Mouse (Mus musculus) ovary, postnatal 14 days (tissue): ENCODE results near the gene 0610040J01Rik.
"Not testable (repeated sequence)": the region's sequence is repeated elsewhere in the genome, so short reads cannot be mapped to it uniquely, and the experiment has no call there.

Source experiments
- DNase-seq: peaks from one replicate; pipeline ENCODE4 v3.0.0; 2022; ENCODE audit warnings: low spot score

0610040J01Rik gene

DNA sequence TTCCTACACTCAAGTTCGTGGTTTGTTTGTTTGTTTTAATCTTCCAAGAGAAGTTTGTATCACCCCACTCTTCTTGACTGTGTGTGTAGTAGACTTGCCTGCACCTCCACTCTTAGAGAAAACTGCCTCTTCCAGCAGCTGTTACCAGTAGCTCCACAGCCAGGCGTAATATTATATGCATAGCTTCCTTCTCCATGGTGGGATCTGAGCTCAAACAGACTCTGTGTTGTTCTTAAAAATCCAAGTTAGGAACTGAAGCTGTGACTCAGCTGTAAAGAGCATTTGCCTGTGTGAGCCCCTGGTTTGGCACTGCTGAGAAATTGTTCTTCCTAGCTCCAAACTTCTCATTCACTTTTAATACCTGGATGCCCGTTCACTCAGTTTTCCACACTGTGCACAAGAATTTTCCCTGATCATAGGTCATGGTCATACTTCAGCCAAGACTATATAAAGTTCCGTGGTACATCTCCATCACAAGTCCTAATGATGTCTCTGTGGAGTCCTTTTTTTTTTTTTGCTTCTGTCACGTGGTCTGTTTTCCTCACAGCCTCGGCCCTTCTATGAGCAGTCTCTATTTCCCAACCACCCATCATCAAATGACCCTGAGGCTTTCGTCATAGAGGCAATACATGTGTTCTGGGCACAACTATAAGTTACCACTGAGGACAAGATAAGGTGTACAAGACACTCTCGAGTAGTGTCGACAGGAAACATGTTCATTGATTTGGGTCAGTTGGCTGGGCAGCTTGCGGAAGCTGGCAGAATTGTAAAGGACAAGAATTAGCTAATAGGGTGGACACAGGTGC lies 16.4 kb downstream of the 0610040J01Rik start:
- no peak for DNase-seq

DNA sequence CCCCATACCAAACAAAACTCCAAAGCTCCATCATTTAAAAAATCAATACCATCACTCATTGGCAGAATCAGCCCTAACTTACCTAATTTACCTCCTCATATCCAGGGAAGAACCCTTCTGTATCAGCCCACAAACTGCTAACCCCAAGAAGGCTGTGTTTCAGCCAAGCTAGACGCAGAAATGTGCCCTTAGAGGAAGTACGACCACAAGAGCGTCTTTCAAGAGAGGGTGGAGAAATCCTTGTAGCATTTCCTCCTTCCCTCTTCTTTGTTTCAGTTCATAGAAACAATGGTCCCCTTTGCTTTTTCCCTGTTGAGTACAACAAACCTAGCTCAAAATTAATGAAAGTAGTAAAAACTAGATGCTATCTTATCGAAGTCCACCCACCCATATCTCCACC lies 18.9 kb downstream of the 0610040J01Rik start:
- DNase-seq = no peak

DNA sequence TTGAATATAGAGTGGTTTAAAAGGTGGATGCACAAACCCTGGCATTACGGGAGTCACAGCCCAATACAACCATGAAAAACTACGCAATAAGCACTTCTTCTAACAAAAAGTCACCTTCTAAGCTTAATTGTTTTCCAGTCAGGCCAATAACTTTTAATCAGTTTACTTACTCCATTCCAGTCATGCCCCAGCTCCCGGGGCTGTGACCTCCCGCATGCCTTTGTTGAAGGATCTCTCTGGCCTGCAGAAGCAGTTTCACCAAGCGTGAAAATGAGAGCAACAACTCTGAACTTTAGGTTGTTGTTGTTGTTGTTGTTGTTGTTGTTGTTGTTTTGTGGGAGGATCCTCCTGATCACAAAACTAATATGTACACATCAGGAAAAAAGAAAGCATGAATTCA lies 21.8 kb downstream of the 0610040J01Rik start:
- no peak for DNase-seq

DNA sequence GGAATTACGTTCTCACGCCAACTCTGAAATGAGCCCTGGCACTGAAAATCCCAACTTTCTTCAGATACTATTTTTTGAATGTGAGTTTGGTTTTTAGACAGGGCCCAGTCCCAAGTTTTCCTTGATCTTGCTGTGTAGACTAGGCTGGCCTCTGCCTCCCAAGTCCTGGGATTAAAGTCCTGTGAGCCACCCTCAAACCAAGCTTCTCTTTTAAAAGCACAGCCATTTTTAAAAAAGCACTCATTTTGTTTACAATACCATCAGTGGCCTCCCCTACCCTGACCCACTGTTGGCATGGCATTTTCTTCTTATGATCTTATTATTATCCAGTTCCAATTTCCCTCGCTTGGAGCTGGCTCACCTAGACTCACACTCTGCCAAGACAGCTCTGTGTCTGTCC lies 22.3 kb downstream of the 0610040J01Rik start:
- DNase-seq = no peak

DNA sequence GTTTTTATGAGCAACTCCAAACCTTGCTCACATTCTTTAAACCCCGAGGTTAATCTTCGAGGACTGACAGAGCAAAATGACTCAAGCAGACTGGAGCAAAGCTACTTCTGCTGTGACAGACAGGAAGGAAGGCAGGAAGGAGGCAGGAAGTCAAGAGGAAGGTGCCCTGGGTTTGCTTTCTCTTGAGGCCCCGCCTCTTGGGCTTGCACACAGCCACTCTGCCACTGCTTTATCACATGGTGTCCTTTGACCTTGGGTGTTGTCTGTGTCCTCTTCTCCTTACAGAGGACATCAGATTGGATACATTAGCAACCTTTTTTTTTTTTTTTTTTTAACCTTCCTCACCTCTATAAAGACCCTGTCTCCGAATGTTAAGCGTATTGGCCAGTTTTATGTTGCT lies 25.0 kb downstream of the 0610040J01Rik start:
- DNase-seq = no peak

DNA sequence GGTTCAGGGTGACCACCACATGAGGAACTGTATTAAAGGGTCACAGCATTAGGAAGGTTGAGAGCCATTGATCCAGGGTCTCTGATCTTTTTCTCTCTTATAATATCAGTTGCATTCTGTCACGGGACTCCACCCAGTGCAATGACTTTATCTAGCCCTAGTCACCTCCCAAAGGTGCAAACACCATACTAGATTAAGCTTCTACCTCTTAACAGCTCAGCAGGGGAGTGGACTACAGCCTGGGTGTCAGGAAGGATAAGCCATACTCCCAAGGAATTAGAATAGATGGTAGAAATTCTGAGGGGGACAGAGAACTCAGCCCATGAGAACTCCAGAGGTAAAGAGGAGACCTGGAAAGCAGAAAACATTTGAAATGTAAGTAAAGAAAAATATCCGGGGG lies 25.7 kb downstream of the 0610040J01Rik start:
- DNase-seq = no peak

DNA sequence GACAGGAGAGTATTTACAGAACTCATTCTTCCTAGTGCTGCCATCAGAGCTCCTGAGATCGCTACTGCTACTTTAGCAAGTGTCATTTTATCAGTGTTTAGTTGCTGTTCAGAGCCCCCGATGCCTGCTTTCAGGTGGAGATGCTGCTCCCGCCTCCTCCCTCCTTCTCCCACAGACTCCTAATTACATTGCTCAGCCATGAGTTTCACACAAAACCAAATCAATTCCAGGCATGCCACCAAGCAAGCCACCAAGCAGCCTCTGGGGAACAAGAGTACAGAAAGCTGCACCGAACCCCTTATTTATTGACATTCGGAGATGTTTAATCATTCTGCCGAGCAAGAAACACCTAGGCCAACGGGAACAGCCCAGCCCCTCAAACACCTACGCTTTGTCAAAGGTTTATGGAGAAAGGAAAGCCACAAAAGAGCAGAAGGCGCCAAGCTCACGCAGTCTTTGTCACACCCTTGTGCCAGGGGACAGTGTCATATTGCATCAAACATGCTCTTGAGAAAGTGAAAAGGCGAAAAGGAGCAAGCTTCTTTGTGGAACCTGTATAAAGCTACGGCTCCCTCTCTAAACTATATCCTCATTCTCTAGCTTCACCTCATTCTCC lies 27.7 kb downstream of the 0610040J01Rik start:
- no peak for DNase-seq

DNA sequence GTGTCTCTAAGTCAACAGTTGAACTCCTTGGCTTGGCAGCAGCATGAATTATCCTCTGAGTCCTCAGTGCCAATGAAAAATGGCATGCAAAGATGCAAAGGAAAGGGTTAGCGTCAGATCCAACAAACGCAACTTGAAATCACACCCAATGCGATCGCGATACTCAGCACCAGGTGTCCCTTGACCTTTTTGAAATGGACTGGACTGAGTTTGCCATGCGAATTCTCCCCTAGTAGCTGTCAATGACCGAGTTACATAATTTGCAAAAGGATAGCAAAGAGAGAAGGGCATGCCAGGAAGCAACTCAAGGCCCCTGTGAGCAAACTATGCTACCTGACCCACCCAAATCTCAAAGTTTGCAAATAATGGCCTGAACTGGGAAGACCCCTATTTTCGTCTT lies 34.9 kb downstream of the 0610040J01Rik start:
- no peak for DNase-seq

DNA sequence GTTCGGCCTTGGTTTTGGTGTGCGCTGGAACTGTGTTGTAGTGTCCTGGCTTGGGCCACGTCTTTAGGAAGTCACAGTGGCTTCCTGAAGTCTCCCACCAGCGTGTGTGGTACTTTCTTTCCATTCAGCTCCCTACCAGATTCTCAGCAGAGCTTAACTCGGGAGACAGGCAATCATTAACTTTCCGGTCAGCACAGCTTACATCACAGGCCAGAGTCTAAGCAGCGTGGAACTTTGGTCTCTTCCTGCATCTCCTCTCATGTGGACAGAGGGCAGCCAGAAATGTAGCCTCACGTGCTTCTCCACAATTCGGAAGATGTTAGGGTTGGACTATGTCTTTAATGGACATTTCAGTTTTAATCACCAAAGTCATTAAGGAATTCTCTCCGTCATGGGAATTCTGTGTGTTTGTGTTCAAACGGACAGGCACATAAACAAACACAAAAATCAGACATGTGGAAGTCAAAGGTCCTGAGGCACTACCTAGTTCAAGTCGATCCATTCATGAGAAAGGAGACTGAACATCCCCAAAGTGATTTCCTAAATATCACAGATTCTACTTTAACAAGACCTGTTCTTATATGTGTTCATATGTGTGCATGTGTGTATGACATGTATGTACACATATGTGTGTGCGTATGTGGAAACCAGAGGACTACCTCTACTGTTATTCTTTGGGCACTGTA lies 35.5 kb downstream of the 0610040J01Rik start:
- no peak for DNase-seq

DNA sequence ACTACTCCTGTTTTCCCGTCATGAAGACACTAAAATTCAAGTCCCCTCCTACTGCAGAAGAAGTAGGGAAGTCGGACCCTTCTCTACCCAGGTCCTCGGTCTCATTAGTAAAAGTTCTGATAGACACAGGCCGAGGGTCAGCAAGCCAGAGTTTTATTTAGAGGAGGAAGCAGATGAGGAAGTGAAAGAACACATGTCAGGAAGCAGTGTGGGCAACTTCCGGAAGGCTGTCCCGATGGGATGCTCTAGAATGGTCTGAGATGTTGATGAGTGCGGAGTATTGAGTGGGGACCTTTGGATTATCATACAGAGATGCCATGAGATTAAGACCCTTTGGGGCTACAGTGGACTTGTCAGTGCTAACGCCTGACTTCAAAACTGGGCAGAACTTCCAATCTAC lies 46.7 kb downstream of the 0610040J01Rik start:
- DNase-seq = no peak

DNA sequence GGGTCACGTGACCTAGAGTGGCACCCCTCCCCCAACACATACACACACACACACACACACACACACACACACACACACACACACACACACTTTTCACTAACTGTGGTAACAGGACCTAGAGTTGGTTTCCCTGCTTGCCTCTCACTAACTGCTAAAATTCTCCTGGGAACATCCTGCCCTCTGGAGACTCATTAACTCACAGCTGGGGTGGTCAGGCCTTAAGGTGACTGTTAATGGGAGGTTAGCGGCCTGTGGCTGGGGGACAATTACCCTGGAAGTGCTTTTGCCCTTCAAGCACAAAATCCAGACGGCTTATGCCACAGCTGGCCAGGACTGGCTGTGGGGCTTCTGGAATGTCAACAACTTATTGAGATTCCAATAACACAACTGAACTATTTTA lies 55.3 kb downstream of the 0610040J01Rik start:
- DNase-seq = no peak

DNA sequence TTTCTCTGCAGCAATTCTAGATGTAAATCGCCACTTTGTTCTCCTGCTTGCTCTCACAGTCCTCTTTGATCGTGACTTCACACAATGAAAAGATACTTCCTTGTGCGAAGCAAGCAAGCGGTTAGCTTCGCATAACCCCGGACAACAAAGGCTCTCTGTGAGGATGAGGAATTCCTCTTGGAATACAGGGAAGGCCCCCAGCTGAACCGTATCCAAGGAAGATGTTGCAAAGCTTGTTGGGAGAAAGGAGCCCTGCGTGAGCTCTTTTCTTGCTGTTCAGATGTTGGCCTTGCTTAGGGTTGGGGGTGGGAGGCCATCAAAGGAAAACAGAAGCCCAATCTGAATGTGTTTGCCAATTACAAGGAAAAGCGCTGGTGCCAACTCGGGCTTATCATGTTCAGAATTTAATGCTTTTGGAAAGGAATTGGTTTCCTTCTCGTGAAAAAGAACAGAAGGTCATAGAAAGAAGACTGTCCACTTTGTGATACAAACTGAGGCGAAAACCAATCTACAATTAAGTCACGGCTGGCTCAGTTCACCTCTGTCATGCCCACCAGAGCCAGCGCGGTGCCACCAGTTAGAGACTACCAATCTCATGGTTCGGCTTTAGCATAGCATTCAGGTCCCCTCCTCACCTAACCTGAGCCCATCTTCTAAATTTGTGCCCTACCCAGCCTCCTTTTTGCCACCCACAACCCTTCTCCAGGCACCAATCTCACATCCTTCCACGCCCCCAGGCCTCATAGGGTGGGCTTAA lies 60.2 kb downstream of the 0610040J01Rik start:
- DNase-seq = no peak

DNA sequence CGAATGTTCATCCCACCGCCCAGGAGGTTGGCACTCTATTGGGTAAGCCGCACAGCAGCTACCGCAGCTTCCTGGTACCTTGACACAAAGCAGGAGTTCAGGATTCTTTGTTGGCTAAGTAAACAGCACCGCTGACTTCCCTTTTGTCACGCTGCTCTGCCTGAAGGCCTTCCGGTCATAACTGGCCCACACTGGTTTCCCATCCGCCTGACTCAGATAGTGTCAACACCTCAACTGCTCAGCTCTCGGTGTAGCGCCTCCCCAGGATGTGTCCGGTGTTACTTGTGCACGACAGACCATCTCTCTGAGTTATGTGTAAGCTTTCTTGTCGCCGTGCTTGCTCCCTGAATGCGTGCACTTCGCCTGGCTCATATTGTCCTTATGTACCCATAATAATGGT lies 62.7 kb downstream of the 0610040J01Rik start:
- no peak for DNase-seq

DNA sequence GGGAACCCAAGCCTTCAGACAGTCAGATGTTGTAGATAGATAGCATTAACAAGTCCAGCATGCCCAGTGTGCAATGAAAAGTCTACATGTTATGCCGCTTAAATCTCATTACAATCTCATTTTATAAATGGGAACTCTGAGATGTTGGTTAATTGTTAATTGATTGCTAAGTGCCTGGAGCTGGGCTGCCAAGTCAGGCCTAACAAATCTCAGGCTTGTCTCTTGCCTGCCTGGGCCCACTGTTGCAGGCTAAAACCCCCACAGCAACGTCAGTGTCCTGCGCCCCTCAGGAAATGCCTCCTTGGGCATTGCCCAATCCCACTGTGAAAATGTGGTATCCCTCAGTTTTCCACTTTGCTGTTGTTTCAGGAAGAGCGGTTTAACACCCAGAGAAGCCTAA lies 63.9 kb downstream of the 0610040J01Rik start:
- DNase-seq = no peak

DNA sequence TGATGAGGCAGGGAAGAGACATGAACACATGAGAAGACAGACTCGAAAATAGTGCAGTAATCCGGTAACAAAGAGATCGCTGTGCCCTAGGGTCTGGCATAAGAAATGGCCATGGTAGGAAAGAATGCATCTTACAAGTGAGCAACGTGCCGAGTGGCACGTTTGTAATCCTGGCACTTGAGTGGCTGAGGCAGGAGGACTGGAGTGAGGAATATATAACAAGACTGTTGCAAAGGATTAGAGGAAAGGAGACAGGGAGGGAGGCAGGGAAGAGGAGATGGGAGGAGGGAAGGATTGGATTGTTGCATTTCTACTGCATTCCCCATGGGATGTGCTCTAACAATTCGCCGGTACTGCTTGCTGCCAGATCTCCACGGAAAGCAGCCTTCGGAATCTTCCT lies 66.9 kb downstream of the 0610040J01Rik start:
- DNase-seq = no peak

DNA sequence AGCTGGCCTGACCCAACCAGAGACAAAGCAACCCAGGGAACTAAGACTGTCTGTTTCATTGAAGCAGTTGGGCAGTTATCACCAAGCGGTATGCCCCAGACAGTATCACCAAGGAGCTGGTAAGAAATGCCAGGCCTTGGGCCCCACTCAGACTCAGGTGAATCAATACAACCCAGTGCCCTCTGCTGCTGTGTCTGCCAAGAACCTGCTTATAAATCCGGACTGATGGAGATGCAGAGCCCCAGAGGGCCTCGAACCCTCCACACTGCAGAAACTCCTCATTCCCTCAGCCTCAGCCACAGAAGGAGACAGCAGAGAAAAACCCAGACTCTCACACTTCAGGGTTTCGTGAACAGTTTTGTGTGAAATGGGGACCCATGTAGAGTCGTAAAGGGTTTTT lies 74.1 kb downstream of the 0610040J01Rik start:
- DNase-seq = no peak

DNA sequence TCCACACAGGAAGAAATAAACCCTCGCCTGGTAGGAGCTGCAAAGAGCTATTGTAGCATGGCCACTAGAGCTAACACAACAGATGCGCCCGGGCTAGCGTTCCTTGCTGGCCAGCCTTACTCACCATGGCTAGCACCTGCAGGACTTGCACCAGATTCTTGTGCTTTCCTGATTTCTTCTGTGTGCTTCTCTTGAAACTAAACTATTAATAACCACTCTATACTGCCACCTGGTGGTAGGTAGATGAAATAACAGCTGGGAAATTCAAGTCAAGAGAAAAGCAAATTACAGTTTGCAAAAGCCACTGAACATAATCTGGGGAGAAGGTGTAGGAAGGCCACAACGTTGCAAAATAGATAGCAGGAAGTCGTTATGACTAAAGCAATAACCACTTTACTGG lies 74.5 kb downstream of the 0610040J01Rik start:
- peak; percentile 5 for DNase-seq

DNA sequence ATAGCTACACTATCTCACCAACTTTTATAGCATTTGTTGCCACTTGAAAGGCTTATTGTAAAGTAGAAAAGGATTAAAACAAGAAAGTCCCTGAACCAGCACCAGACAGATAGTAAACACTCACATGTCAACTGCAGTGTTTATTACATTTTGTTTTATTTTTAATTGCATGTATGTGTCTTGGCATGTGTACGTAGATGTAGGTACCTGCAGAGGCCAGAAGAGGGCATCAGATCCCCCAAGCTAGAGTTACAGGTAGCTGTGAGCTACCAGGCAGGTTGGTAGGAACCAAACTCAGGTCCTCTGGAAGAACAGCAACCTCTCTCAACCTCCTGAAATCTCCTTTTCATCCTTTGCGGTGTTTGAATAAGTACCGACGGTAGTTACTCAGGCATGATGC lies 74.9 kb downstream of the 0610040J01Rik start:
- no peak for DNase-seq

DNA sequence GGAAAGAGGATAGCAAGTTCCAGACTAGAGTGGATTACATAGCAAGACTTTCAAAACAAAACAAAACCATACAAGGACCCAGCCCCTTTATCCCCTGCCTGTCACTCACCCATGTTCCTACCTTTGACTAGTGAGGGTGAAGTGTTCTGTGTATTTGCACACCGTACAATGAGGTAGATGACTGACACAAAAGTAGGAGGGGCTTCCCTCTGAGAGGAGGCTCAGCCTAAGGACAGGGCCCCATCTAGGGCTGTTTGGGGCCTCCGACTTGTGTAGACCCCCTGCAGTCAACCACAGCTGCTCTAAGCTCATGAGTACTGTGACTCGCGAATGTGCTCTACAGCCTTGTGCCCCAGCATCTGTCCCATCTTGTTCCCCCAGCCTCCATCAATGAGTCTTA lies 79.1 kb downstream of the 0610040J01Rik start:
- DNase-seq = no peak

DNA sequence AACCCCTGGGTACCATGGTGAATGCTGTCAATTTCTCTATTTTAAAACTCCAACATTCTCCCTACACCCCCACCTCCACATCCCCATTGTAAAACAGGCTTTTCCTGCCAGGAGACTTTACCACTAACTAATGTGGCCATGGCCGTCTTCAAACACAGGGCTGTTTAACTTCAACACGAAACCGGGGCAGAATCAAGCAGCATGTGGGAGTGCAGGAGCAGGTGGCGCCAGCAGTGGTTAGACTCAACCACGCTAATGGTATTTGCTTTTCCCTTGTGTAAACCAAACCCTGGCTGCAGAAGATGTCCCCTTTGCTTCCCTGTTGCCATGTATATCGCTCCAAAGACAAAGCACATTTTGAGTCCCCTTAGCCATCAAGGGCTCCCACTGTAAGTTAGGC lies 79.7 kb downstream of the 0610040J01Rik start:
- DNase-seq = no peak

DNA sequence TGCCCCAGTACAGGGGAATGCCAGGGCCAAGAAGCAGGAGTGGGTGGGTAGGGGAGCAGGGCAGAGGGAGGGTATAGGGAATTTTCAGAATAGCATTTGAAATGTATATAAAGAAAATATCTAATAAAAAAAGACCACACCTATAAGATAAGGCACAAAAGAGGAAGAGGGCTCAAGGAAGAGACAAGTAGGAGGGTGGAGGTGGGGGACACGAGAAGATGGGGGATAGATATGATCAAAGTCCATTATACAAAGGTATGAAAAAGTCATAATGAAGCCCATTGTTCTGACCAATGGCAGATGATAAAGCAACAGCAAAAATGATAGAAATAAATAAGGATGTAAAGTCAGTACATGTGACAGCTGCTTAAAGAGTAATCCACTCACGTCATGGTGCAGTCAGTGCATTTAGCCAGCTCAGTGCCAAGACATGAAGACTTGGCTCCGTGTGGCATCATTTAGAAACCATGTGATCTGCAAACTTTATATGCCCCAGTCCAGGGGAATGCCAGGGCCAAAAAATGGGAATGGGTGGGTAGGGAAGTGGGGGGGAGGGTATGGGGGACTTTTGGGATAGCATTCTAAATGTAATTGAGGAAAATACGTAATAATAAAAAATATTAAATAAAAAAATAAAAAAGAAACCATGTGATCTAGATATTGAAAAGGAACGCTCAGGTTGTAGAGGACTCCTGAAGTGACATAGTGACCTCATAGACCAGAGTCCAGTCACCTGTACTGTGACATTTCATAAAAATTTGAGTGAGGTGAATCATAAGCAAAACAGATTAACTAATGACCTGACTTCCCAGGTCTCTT lies 85.0 kb downstream of the 0610040J01Rik start:
- not testable (repeated sequence) for DNase-seq

DNA sequence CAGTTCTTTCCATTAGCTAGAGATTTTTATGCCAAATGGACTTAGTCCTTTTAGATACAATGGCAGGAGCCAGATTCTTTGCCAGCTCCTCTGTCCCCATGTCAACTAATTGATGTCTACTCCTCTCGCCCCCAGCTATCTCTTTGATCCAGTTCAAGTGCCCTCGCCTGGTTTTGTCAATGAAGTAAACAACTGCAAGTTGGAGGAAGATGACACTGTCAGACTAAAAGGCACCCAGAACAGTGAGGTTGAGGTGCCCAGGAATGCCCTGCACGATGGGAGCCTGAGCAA lies 85.6 kb downstream of the 0610040J01Rik start:
- no peak for DNase-seq
